Mouse (Mus musculus): ENCODE measurements at regions not wholly inside any gene's neighbourhood (a gene's known extent, or its start where the extent isn't known, plus 50 kb on each side); places are given as distances from the start of the nearest gene placed in this dataset.

DNA sequence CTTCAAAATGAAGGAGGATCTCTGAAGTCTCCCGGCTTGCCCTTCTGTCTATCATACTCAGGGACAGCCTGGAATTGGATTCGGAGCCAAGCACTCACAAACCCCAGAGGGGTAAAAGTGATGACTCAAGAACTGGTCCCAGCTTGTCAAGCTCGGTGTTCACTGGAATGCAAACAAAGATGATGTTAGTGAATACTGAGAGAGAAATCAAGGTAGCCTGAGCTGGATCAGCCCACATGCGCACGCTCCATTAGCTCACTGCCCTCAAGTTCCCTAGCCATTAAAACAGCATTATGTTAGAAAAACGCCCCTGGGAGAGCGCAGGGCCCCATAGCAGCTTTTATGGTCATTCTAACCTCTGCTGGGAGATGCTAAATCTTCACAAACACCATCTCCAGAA, 157.8 kb upstream of the Gm49356 start:
- no peak for TF ChIP-seq HCFC1 (IDR thresholded peaks at IDR 0.05; ENCODE audit: borderline replicate concordance, insufficient read depth, low read length)
- no peak for TF ChIP-seq CHD2 (IDR thresholded peaks at IDR 0.05; ENCODE audit: low read depth, low read length)
- TF ChIP-seq MAFK (IDR thresholded peaks at IDR 0.05; ENCODE audit: insufficient read depth, low read depth, low read length), result no peak
- TF ChIP-seq ZNF384 (IDR thresholded peaks at IDR 0.05; ENCODE audit: low read depth, low read length), result no peak
- no peak for TF ChIP-seq ZC3H11A (IDR thresholded peaks at IDR 0.05; ENCODE audit: borderline replicate concordance, low read depth, low read length)
